Mouse (Mus musculus) erythroblast, embryonic 14.5 days (primary cell): Measurements from ENCODE around the gene Drap1.

Experiments used
- GATA1 ChIP-seq: IDR thresholded peaks from 2 replicates; pipeline ENCODE4 v1.6.1; 2012; ENCODE audit warnings: low read length, inconsistent platforms, mixed read lengths
- TAL1 ChIP-seq: IDR thresholded peaks from 3 replicates; pipeline ENCODE4 v1.6.1; 2012; ENCODE audit warnings: low read length, inconsistent platforms, mixed read lengths

- no peak for TF ChIP-seq TAL1
- TF ChIP-seq GATA1 = no peak
Observed at GRCm38 (mm10) chr19:5429219-5429618, 4.4 kb upstream of the Drap1 start.
